Mouse (Mus musculus) CD4-positive, CD25-positive, alpha-beta regulatory T cell, adult 2 months (primary cell): Measurements from ENCODE around the gene Vps8.
A peak's percentile ranks its signal among the peaks of the same experiment; 100 is the strongest.

Experiments
- DNase-seq: peaks from one replicate; pipeline ENCODE4 v3.0.0-alpha.2; 2012; ENCODE audit warnings: low read depth, low spot score

Gene Vps8

DNA sequence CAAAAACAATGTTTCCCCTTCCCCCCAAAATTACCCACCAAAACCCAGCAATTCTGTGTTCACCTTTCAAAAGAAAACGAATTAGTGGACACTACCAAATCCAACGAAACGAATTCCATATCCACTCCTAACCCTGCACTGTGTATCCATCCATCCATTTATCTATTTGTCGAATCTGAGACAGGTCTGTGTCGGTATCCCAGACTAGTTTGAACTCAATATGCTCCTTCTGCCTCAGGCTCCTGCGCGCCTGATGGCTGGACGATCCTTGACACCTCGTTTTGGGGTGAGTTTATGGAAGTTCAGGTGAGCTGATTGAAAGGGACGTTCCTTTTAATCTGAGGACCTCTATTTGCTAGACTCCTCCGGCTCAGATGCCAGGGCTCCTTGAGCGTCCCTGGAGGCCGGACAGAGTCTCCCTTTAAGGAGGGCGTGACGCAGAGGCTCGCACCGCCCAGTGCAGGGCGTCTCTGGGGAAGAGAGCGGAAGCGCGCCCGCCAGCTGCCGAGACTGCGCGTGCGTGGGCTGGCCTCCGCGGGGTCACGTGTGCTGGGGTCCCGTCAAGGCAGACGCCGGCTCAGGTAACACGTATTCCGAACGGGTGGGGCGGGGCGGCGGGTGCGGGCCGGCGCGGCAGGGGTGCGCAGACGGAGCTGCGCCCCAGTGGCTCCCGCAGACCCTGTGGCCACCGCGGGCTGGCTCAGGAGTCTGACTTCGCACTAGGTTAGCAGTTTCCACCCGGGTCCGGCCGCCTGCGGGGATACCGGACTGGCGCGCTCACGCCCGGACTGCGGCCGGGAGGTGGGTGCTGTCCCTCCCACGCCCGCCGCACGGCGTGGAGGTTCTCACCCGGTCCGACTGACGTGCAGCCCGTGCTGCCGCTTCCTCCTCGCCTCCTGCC lies at the start of gene Vps8:
Vps8 (plus strand) TSS at position 474 of the 901 bp plus-strand sequence.
- DNase-seq, result peak; percentile 98

- DNase-seq, result no peak
These were observed 49.5 kb upstream of the Vps8 start for GRCm38 (mm10) chr16:21373316-21373960.

GRCm38 (mm10) chr16:21374067-21374466 lies 48.9 kb upstream of the Vps8 start:
- DNase-seq, result no peak

DNA sequence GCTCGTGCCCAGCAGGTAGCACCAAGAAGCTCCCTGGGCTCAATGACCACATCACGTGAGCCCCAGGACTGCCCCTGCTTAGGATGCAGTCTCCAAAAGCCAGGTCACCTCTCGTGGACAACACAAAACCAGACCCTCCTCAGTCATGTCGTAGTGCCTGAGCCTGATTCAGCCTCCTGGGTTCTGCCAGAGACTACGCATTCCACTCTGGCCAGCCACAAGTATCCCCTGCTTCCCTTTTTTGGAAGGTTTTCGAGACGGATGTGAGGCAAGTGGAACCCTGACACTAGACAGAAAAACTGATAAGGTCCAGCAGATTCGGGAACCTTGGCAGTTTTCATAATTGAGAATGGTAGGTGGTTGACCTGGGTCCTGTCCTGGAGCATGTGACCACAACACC lies 47.8 kb upstream of the Vps8 start:
- DNase-seq, result no peak

DNA sequence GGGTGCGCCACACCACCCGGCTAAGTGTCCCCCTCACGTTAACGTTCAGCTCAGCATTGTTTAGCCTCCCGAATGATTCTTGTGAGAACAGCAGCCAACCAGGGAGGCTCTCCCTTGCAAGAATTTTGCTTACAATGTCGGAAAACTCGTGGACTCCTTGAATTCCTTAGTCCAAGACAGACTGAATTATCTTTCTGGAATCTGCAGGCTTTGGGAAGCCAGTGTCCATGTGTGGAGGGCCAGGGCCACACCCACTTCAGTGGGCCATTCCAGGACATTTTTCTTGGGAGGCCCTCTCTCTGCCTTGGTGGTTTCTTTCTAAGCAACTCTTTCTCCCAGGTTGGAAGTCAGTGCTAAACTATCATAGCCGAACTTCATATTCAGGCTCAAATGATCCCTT lies 46.6 kb upstream of the Vps8 start:
- no peak for DNase-seq

- no peak for DNase-seq
These were observed 45.8 kb upstream of the Vps8 start for GRCm38 (mm10) chr16:21376949-21377604.

DNA sequence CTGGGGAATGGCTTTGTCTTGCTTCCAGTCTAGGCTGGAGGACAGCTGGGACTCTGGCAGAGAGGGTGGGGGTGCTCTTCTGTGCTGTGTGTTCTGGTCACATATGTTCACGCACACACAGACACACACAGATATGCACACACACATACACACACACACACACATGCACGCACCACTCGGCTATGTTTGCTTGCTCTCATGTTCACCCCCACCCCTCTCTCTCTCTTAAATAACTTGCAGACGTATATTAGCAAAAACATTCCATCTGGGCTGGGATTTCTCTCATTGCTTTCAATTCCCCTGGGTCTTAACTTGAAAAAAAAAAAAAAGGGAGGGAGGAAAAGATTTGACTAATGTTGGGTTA lies 45.3 kb upstream of the Vps8 start:
- no peak for DNase-seq

DNA sequence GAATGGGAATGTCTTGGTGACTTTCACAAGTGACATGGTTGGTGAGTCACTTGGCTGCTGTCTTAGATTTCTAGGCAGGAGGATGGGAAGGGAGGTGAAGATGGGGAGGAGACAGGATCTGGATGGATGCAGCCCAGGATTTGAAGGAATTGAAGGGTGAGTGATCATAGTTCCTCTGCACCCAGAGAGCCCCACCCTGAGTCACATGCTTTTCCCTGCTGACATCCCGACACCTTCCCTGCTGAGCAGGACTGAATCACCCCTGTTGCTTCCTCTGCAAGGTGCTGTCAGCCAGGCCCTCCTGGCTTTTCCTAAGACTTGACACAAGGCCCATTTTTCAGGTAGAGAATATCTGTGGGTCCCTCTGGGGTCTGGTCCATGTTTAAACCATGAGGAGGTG lies 41.4 kb upstream of the Vps8 start:
- DNase-seq, result no peak

GRCm38 (mm10) chr16:21382152-21382911 lies 40.6 kb upstream of the Vps8 start:
- no peak for DNase-seq

- DNase-seq, result no peak
These were observed 36.7 kb upstream of the Vps8 start for GRCm38 (mm10) chr16:21385926-21386881.

GRCm38 (mm10) chr16:21389316-21389715 lies 33.6 kb upstream of the Vps8 start:
- no peak for DNase-seq

- DNase-seq, result no peak
These were observed 32.2 kb upstream of the Vps8 start for GRCm38 (mm10) chr16:21390744-21391143.

- peak; percentile 18 for DNase-seq
These were observed 30.8 kb upstream of the Vps8 start for GRCm38 (mm10) chr16:21392099-21392498.

GRCm38 (mm10) chr16:21392517-21393112 lies 30.3 kb upstream of the Vps8 start:
- DNase-seq, result peak; percentile 84

- no peak for DNase-seq
These were observed 27.4 kb upstream of the Vps8 start for GRCm38 (mm10) chr16:21395546-21395945.

DNA sequence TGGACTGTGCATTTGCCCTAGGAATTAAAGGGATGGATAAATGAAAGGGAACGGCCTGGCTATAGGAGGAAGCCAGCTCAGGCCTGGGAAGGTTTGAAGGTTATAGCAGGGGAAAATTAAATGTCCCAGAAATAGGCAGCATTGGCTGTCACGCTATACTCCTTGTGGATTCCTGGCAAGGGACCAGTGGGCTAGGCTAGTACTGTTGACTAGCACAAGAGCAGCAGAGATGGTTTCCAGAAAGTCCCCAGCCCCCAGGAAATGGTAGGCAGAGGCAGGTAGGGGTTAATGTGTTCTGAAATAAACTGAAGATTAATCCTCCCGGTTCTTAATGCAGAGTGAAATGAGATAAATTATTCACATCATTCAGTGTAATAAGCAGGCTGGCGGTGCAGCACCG lies 25.2 kb upstream of the Vps8 start:
- DNase-seq, result no peak

GRCm38 (mm10) chr16:21398345-21399051 lies 24.4 kb upstream of the Vps8 start:
- DNase-seq, result no peak

- DNase-seq, result no peak
These were observed 23.0 kb upstream of the Vps8 start for GRCm38 (mm10) chr16:21399942-21400341.

- no peak for DNase-seq
These were observed 20.9 kb upstream of the Vps8 start for GRCm38 (mm10) chr16:21402068-21402467.

DNA sequence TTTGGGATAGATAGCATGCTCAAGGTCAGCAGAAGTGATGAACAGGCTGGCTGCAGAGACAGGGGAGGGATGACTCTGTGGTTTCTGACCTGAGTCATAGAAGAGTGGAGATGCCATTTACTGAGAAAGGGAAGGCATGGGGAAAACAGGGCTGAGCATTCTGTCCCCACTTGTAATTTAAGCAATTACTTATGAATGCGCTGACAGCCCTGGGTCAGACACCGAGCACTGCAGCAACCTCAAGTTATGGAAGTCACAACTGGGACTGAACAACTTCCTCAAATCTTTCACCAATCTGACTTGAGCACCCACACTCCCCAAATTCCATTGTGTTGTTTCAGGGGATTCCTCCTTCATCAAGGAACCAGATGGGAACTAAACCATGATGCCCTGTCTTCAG lies 19.5 kb upstream of the Vps8 start:
- DNase-seq, result no peak
